Mouse (Mus musculus) heart, postnatal 36 days (tissue): ENCODE measurements around the gene Il9r. TPM values are rescaled to one million over a fixed set of nuclear protein-coding genes. Genes with fewer than 3 reads are reported as not detected.

Source experiments
- DNase-seq, 2 experiments: peaks; one replicate each; pipeline ENCODE4 v3.0.0; 2021 to 2022
- intact Hi-C: fragments of 180-260 bp; cut with DNase I; formaldehyde crosslinking; loops from one replicate; pipeline ENCODE4 v1.15.1; 2025
- total RNA-seq, 2 experiments: library from RNA; stranded (reverse); gene quantifications; 2 replicates each; pipeline ENCODE4 v1.2.3; 2021

Gene Il9r
- total RNA-seq, 2 experiments from 2014 or later: 0.11 TPM; not detected in 1

- intact Hi-C loops: no loop called here
Measured at GRCm38 (mm10) chr11:32137719-32138613, 62.1 kb downstream of the Il9r start.

More at GRCm38 (mm10) chr11:32137719-32138613, 62.1 kb downstream of the Il9r start:
- no peak for DNase-seq

Other genes starting within 250 kb of the Il9r start
- not detected for gene 4930524B15Rik, start 234.7 kb downstream of the Il9r start, total RNA-seq
- gene Nsg2, start 199.8 kb downstream of the Il9r start, total RNA-seq: 1 to 10 TPM in 1 of 2 experiments, under 1 TPM in 1; 0.68 to 1.1 TPM
- gene Snrnp25, start 5.1 kb upstream of the Il9r start, total RNA-seq: 10 to 100 TPM; 11.1 to 12.2 TPM
- 10 to 100 TPM; 24.3 to 25.1 TPM for gene Rhbdf1, start 22.0 kb upstream of the Il9r start, total RNA-seq
- 1 to 10 TPM; 6.7 TPM for gene Mpg, start 26.2 kb upstream of the Il9r start, total RNA-seq
- 10 to 100 TPM; 26.1 to 28.5 TPM for gene Nprl3, start 67.4 kb upstream of the Il9r start, total RNA-seq
- not detected for gene Hba-x, start 76.1 kb upstream of the Il9r start, total RNA-seq
- gene Hba-a1, start 83.2 kb upstream of the Il9r start, total RNA-seq: over 10,000 TPM in 1 of 2 experiments, 1,000 to 10,000 TPM in 1; 7,538 to 10,107 TPM
- gene Hbq1b, start 86.7 kb upstream of the Il9r start, total RNA-seq: 1 to 10 TPM in 1 of 2 experiments, not detected in 1; 1.4 TPM
- 1,000 to 10,000 TPM; 7,375 to 9,600 TPM for gene Hba-a2, start 96.2 kb upstream of the Il9r start, total RNA-seq
- under 1 TPM; 0.75 to 0.76 TPM for gene Hbq1a, start 99.8 kb upstream of the Il9r start, total RNA-seq
- gene Sh3pxd2b, start 147.5 kb upstream of the Il9r start, total RNA-seq: 1 to 10 TPM; 4.5 to 6.0 TPM